In the genomic region with DNA sequence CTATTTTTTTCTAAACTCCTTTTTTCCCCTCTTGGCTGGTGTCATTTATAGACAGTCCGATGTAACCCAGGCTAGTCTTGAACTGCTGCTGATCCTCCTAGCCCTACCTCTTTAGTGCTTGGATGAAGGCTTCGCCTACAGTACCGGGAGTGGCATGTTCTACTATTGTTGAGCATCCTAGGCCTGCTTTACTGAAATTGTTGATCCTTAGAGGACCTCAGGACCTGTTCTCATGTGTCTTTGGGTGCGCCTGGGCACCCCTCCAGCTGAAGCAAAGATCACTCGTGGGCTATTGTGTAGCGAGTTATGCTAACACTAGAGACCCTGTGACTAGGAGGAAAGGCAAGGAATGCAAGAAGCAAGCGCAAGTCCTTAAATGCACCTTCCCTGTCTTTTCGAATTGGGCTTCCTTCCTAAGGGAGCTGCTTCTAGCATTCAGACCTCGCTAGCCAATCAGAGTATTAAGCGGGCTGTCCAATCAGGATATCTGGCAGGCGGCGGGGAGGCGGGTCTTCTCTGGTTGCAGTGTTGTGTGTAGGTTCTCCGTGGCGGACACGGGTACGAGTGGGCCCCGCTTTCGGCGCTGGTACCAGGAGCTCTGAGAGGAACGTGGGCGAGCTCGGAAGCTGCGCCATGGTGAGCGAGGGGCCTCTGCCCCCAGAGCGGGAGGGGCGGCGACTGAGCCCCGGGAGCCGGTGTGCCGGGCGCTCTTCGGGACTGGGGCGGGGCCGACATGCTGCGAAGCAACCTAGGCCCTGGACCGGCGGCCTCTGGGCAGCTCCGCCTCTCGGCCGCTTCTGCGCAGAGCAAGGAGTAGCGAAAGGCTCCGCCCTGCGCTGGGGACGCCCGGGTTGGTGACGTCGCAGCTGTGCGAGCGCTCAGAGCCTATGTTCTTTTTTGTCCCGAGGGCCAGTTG, we compare ENCODE assay signal across 7 mouse cellular contexts. TPM values are rescaled to one million over a fixed set of nuclear protein-coding genes. Genes with fewer than 3 reads are reported as not detected.
DNase-seq lines count a peak whose midpoint lies in the region; ATAC-seq and TF ChIP-seq lines count a peak whose summit lies in the region.

No protein-coding gene starts in this region.

- intact Hi-C loops in left cerebral cortex, postnatal 4 days (cut with DNase I): no loop called here

- H3K9me3 ChIP-seq in embryonic facial prominence, embryonic 10.5 days: no peaks in the 10 kb centered on the region
- no peaks in the 10 kb centered on the region for H3K9me3 ChIP-seq in intestine, postnatal 0 days (ENCODE audit: control insufficient read depth)
- no peaks in the 10 kb centered on the region for H3K9me3 ChIP-seq in midbrain, embryonic 12.5 days

- H3K4me1 ChIP-seq in embryonic facial prominence, embryonic 10.5 days: peaks cover 5% of the 10 kb centered on the region
- no peaks in the 10 kb centered on the region for H3K4me1 ChIP-seq in intestine, postnatal 0 days (replicated peaks; ENCODE audit: control insufficient read depth, insufficient read depth, low read length)
- peaks cover 8% of the 10 kb centered on the region for H3K4me1 ChIP-seq in midbrain, embryonic 12.5 days
- peaks cover 7% of the 10 kb centered on the region; the same call in 1 of the 2 replicates for H3K4me1 ChIP-seq in small intestine, adult 2 months (ENCODE audit: control insufficient read depth, insufficient read depth, insufficient read length, low read length)

- TF ChIP-seq CTCF in intestine, postnatal 0 days (IDR thresholded peaks at IDR 0.05; ENCODE audit: low read depth): peak; percentile 57
- 0 out of 2 replicates have a peak, but pooled peaks have one; percentile 20 for TF ChIP-seq CTCF in small intestine, adult 2 months (IDR thresholded peaks at IDR 0.05; ENCODE audit: extremely low read depth, insufficient read length, insufficient replicate concordance, low read depth, low read length)

- peaks cover 31% of the 10 kb centered on the region for H3K36me3 ChIP-seq in embryonic facial prominence, embryonic 10.5 days (replicated peaks)
- H3K36me3 ChIP-seq in intestine, postnatal 0 days (ENCODE audit: control insufficient read depth, insufficient read depth): no peaks in the 10 kb centered on the region; the same call in 1 of the 2 replicates
- H3K36me3 ChIP-seq in midbrain, embryonic 12.5 days: peaks cover 6% of the 10 kb centered on the region; the same call in 1 of the 2 replicates
- peaks cover 2% of the 10 kb centered on the region; the same call in 1 of the 2 replicates for H3K36me3 ChIP-seq in small intestine, adult 2 months (ENCODE audit: control insufficient read depth, insufficient read depth, low read length)

- H3K4me3 ChIP-seq in embryonic facial prominence, embryonic 10.5 days: peak overlapping the region; percentile 82
- peak overlapping the region; percentile 77 for H3K4me3 ChIP-seq in intestine, postnatal 0 days (ENCODE audit: low read depth, low read length)
- peak overlapping the region; percentile 76 for H3K4me3 ChIP-seq in midbrain, embryonic 12.5 days
- peak overlapping the region; percentile 90 for H3K4me3 ChIP-seq in small intestine, adult 2 months (ENCODE audit: low read depth, low read length)

- peak overlapping the region; percentile 60 for H3K4me2 ChIP-seq in intestine, postnatal 0 days (replicated peaks; ENCODE audit: low read depth)
- peak overlapping the region; percentile 53 for H3K4me2 ChIP-seq in midbrain, embryonic 12.5 days (replicated peaks)

- TF ChIP-seq POLR2A in small intestine, adult 2 months (IDR thresholded peaks at IDR 0.05; ENCODE audit: low read depth, low read length): peak; percentile 56

- WGBS in embryonic facial prominence, embryonic 10.5 days: 4% methylated on average over 52 of the region's 52 CpGs
- WGBS in intestine, postnatal 0 days: 3% methylated on average over 52 of the region's 52 CpGs
- WGBS in midbrain, embryonic 12.5 days: 3% methylated on average over 52 of the region's 52 CpGs
- 2% methylated on average over 52 of the region's 52 CpGs for WGBS in small intestine, adult 2 months

- H3K9ac ChIP-seq in intestine, postnatal 0 days (ENCODE audit: low read depth, low read length): peak overlapping the region; percentile 70
- peak overlapping the region; percentile 77 for H3K9ac ChIP-seq in midbrain, embryonic 12.5 days (replicated peaks)

- DNase-seq in adrenal gland, postnatal 10 days: peak; percentile 96
- DNase-seq in embryonic facial prominence, embryonic 10.5 days (ENCODE audit: low spot score): peak; percentile 94
- peak; percentile 72 for DNase-seq in gonadal fat pad, adult 2 months (ENCODE audit: low read depth)
- peak; percentile 95 for DNase-seq in left cerebral cortex, postnatal 4 days

- peak; percentile 100 for ATAC-seq in intestine, postnatal 0 days
- peak; percentile 100 for ATAC-seq in midbrain, embryonic 12.5 days (ENCODE audit: low FRiP score, low read depth)

- H3K27ac ChIP-seq in embryonic facial prominence, embryonic 10.5 days (replicated peaks): peak overlapping the region; percentile 96
- H3K27ac ChIP-seq in intestine, postnatal 0 days (ENCODE audit: low read depth, low read length): peak overlapping the region; percentile 93
- H3K27ac ChIP-seq in midbrain, embryonic 12.5 days (replicated peaks): peak overlapping the region; percentile 94
- H3K27ac ChIP-seq in small intestine, adult 2 months (ENCODE audit: insufficient read depth, low read depth, low read length): peak overlapping the region; percentile 83

- no peaks in the 10 kb centered on the region for H3K27me3 ChIP-seq in embryonic facial prominence, embryonic 10.5 days (replicated peaks; ENCODE audit: low read depth, poor library complexity, severe bottlenecking)
- H3K27me3 ChIP-seq in intestine, postnatal 0 days (replicated peaks; ENCODE audit: control insufficient read depth, insufficient read depth, low read length): no peaks in the 10 kb centered on the region
- H3K27me3 ChIP-seq in midbrain, embryonic 12.5 days: no peaks in the 10 kb centered on the region
- H3K27me3 ChIP-seq in small intestine, adult 2 months (ENCODE audit: control insufficient read depth, insufficient read depth, low read length): no peaks in the 10 kb centered on the region

RNA-seq across cellular contexts. Expression of gene Zfp619, which starts 34.7 kb away (rescaled TPM):
- total RNA-seq in adrenal gland, postnatal 10 days (2021): 1 to 10 TPM; 2.0 to 2.7 TPM
- polyA plus RNA-seq in embryonic facial prominence, embryonic 10.5 days (2016; fragmentation: Nextera tagmentation; extraction: Ambion mirVana): 2.5 and 2.8 TPM in 2 replicates
- 0.55 and 0.57 TPM in 2 replicates for polyA plus RNA-seq in gonadal fat pad, adult 2 months (2012; rRNA removed)
- polyA plus RNA-seq in intestine, postnatal 0 days (2015; fragmentation: Nextera tagmentation; extraction: Ambion mirVana): 0.43 and 0.48 TPM in 2 replicates
- total RNA-seq in left cerebral cortex, postnatal 4 days (2021): 1 to 10 TPM; 5.6 to 6.1 TPM
- polyA plus RNA-seq in midbrain, embryonic 12.5 days (2016; fragmentation: Nextera tagmentation; extraction: Ambion mirVana): 4.8 and 4.9 TPM in 2 replicates
- 0.03 and 0.04 TPM in 2 replicates for polyA plus RNA-seq in small intestine, adult 2 months (2012; rRNA removed)

Comparison
In these comparisons a context has a peak if more than half of its experiments do, and no peak if none do; other contexts are left out.
1. Peak in every context shown above with its lines: DNase-seq, ATAC-seq, H3K4me3 ChIP-seq and H3K27ac ChIP-seq.